Mouse (Mus musculus) embryonic fibroblast, embryonic 13.5 days (primary cell): ENCODE results near the gene Cdc5l. TPM values are rescaled to one million over a fixed set of nuclear protein-coding genes. Genes with fewer than 3 reads are reported as not detected.
"Not testable (repeated sequence)": the region's sequence is repeated elsewhere in the genome, so short reads cannot be mapped to it uniquely, and the experiment has no call there.

Experiments used
- H3K27ac ChIP-seq: 2 replicates; pipeline ENCODE4 v1.5.1; 2012; ENCODE audit warnings: low read length, control low read depth, inconsistent platforms; ENCODE audit not compliant: insufficient read depth
- H3K4me1 ChIP-seq: 2 replicates; pipeline ENCODE4 v1.6.1; 2011; ENCODE audit warnings: low read length; ENCODE audit not compliant: control insufficient read depth, insufficient read depth
- H3K4me3 ChIP-seq: 2 replicates; pipeline ENCODE4 v1.5.1; 2011; ENCODE audit warnings: mild to moderate bottlenecking, control low read depth, low read length; ENCODE audit not compliant: insufficient read depth
- CTCF ChIP-seq: IDR thresholded peaks from 2 replicates; pipeline ENCODE4 v1.5.1; 2011; ENCODE audit warnings: mild to moderate bottlenecking, control low read depth, low read length, moderate library complexity, borderline replicate concordance; ENCODE audit not compliant: insufficient read depth
- POLR2A ChIP-seq: IDR thresholded peaks from 2 replicates; pipeline ENCODE4 v1.6.1; 2011; ENCODE audit warnings: low read depth, mild to moderate bottlenecking, control low read depth, low read length, moderate library complexity
- polyA plus RNA-seq: library from polyadenylated mRNA; stranded (reverse); fragments of >200 nt; gene quantifications from 2 replicates; pipeline ENCODE4 v1.2.4, GENCODE M21; 2011; ENCODE audit warnings: low read depth; ENCODE audit not compliant: missing spikeins, insufficient read length

The Cdc5l gene
- polyA plus RNA-seq, 1 experiment: 52.1 TPM

- no peak overlapping the region for H3K27ac ChIP-seq
- no peaks in the 10 kb centered on the region for H3K4me1 ChIP-seq
- H3K4me3 ChIP-seq: no peak overlapping the region
- no peak for TF ChIP-seq CTCF
- TF ChIP-seq POLR2A: no peak
These were observed 25.5 kb upstream of the Cdc5l start for GRCm38 (mm10) chr17:45459062-45459461.

GRCm38 (mm10) chr17:45458516-45458915 is 25.0 kb upstream of the Cdc5l start:
- Histone ChIP-seq H3K27ac (no peak overlapping the region), H3K4me3 (no peak overlapping the region), H3K4me1 (no peaks in the 10 kb centered on the region)
- TF ChIP-seq POLR2A: no peak
- no peak for TF ChIP-seq CTCF

- no peak overlapping the region for H3K27ac ChIP-seq
- no peaks in the 10 kb centered on the region for H3K4me1 ChIP-seq
- no peak for TF ChIP-seq POLR2A
- TF ChIP-seq CTCF: no peak
- H3K4me3 ChIP-seq: no peak overlapping the region
These were observed 23.9 kb upstream of the Cdc5l start for GRCm38 (mm10) chr17:45457487-45457886.

GRCm38 (mm10) chr17:45456260-45457152 is 23.0 kb upstream of the Cdc5l start:
- Histone ChIP-seq H3K27ac (no peak overlapping the region), H3K4me1 (no peaks in the 10 kb centered on the region), H3K4me3 (no peak overlapping the region)
- TF ChIP-seq CTCF (no peak), POLR2A (no peak)

- H3K27ac ChIP-seq, H3K4me1 ChIP-seq, H3K4me3 ChIP-seq: not testable (repeated sequence)
These were observed 22.2 kb upstream of the Cdc5l start for GRCm38 (mm10) chr17:45455783-45456182.

- no peak for TF ChIP-seq POLR2A
- no peak for TF ChIP-seq CTCF
- Histone ChIP-seq H3K4me3 (no peak overlapping the region), H3K27ac (no peak overlapping the region), H3K4me1 (no peaks in the 10 kb centered on the region)
These were observed 21.3 kb upstream of the Cdc5l start for GRCm38 (mm10) chr17:45454794-45455193.

GRCm38 (mm10) chr17:45452271-45452670 is 18.7 kb upstream of the Cdc5l start:
- Histone ChIP-seq H3K4me1 (no peaks in the 10 kb centered on the region), H3K4me3 (no peak overlapping the region), H3K27ac (no peak overlapping the region)
- no peak for TF ChIP-seq POLR2A
- TF ChIP-seq CTCF: no peak

GRCm38 (mm10) chr17:45450153-45450552 is 16.6 kb upstream of the Cdc5l start:
- H3K4me3 ChIP-seq: no peak overlapping the region
- no peaks in the 10 kb centered on the region; the same call in 1 of the 2 replicates for H3K4me1 ChIP-seq
- no peak overlapping the region for H3K27ac ChIP-seq
- TF ChIP-seq POLR2A (no peak), CTCF (no peak)

- Histone ChIP-seq H3K4me1 (no peaks in the 10 kb centered on the region; the same call in 1 of the 2 replicates), H3K4me3 (no peak overlapping the region), H3K27ac (no peak overlapping the region)
- TF ChIP-seq CTCF: no peak
- TF ChIP-seq POLR2A: no peak
These were observed 16.0 kb upstream of the Cdc5l start for GRCm38 (mm10) chr17:45449586-45449985.

- Histone ChIP-seq H3K27ac (no peak overlapping the region), H3K4me1 (no peaks in the 10 kb centered on the region; the same call in 1 of the 2 replicates), H3K4me3 (no peak overlapping the region)
- TF ChIP-seq CTCF: no peak
- no peak for TF ChIP-seq POLR2A
These were observed 13.5 kb upstream of the Cdc5l start for GRCm38 (mm10) chr17:45447063-45447462.
